Mouse (Mus musculus): ENCODE results near the gene Ptgdr. TPM values are rescaled to one million over a fixed set of nuclear protein-coding genes. Genes with fewer than 3 reads are reported as not detected.
"Not testable (repeated sequence)": the region's sequence is repeated elsewhere in the genome, so short reads cannot be mapped to it uniquely, and the experiment has no call there.

Ptgdr gene
- polyA plus RNA-seq, 2 experiments, result not detected

GRCm38 (mm10) chr14:44850637-44851036, 8.5 kb downstream of the Ptgdr start:
- WGBS (ENCODE audit: insufficient replicate concordance), result 9% methylated on average over 3 of the region's 3 CpGs
- H3K4me1 ChIP-seq (replicated peaks; ENCODE audit: control insufficient read depth in 2 of 2, insufficient read depth in 2 of 2, low read length in 1 of 2); H3K4me2 ChIP-seq (ENCODE audit: low read depth); H3K9ac ChIP-seq (replicated peaks); H3K36me3 ChIP-seq (replicated peaks; ENCODE audit: control insufficient read depth, insufficient read depth, low read depth); H3K4me3 ChIP-seq (ENCODE audit: insufficient read depth in 1 of 2, low read depth in 2 of 2, low read length in 2 of 2); H3K27ac ChIP-seq; H3K9me3 ChIP-seq (ENCODE audit: control insufficient read depth, low read length); H3K27me3 ChIP-seq (ENCODE audit: control insufficient read depth, insufficient read depth, low read length); DNase-seq (ENCODE audit: low read depth in 3 of 3, low spot score in 3 of 3); ATAC-seq (ENCODE audit: insufficient read depth): not testable (repeated sequence)
- peak; percentile 25; the same call in 1 of the 2 replicates for TF ChIP-seq CTCF (IDR thresholded peaks at IDR 0.05; ENCODE audit: low read depth)

GRCm38 (mm10) chr14:44847740-44848139, 11.4 kb downstream of the Ptgdr start:
- H3K4me3 ChIP-seq (ENCODE audit: insufficient read depth in 1 of 2, low read depth in 2 of 2, low read length in 2 of 2), result no peak overlapping the region
- DNase-seq (ENCODE audit: low read depth in 3 of 3, low spot score in 3 of 3), result no peak
- H3K4me1 ChIP-seq (replicated peaks; ENCODE audit: control insufficient read depth in 2 of 2, insufficient read depth in 2 of 2, low read length in 1 of 2), result no peaks in the 10 kb centered on the region
- H3K36me3 ChIP-seq (replicated peaks; ENCODE audit: control insufficient read depth, insufficient read depth, low read depth), result no peaks in the 10 kb centered on the region
- ATAC-seq (ENCODE audit: insufficient read depth), result no peak
- 41% methylated on average over 2 of the region's 2 CpGs for WGBS (ENCODE audit: insufficient replicate concordance)
- H3K9ac ChIP-seq (replicated peaks), result no peak overlapping the region
- TF ChIP-seq CTCF (IDR thresholded peaks at IDR 0.05; ENCODE audit: low read depth) (no peak), EP300 (IDR thresholded peaks at IDR 0.05; ENCODE audit: low read depth) (no peak)
- no peaks in the 10 kb centered on the region for H3K9me3 ChIP-seq (ENCODE audit: control insufficient read depth, low read length)
- no peaks in the 10 kb centered on the region for H3K27me3 ChIP-seq (ENCODE audit: control insufficient read depth, insufficient read depth, low read length)
- no peak overlapping the region for H3K4me2 ChIP-seq (ENCODE audit: low read depth)
- H3K27ac ChIP-seq, result no peak overlapping the region

- DNase-seq (ENCODE audit: low read depth in 3 of 3, low spot score in 3 of 3) (no peak), ATAC-seq (ENCODE audit: insufficient read depth) (no peak)
- Histone ChIP-seq H3K9me3 (ENCODE audit: control insufficient read depth, low read length) (no peaks in the 10 kb centered on the region), H3K36me3 (replicated peaks; ENCODE audit: control insufficient read depth, insufficient read depth, low read depth) (no peaks in the 10 kb centered on the region), H3K4me3 (ENCODE audit: insufficient read depth in 1 of 2, low read depth in 2 of 2, low read length in 2 of 2) (no peak overlapping the region), H3K4me1 (replicated peaks; ENCODE audit: control insufficient read depth in 2 of 2, insufficient read depth in 2 of 2, low read length in 1 of 2) (no peaks in the 10 kb centered on the region), H3K9ac (replicated peaks) (no peak overlapping the region), H3K27me3 (ENCODE audit: control insufficient read depth, insufficient read depth, low read length) (no peaks in the 10 kb centered on the region), H3K4me2 (ENCODE audit: low read depth) (no peak overlapping the region), H3K27ac (no peak overlapping the region)
- no peak for TF ChIP-seq EP300 (IDR thresholded peaks at IDR 0.05; ENCODE audit: low read depth)
- TF ChIP-seq CTCF (IDR thresholded peaks at IDR 0.05; ENCODE audit: low read depth), result no peak
- WGBS (ENCODE audit: insufficient replicate concordance), result 54% methylated on average over 6 of the region's 6 CpGs
These were observed 12.5 kb downstream of the Ptgdr start for GRCm38 (mm10) chr14:44846558-44847263.

- Histone ChIP-seq H3K36me3 (replicated peaks; ENCODE audit: control insufficient read depth, insufficient read depth, low read depth) (no peaks in the 10 kb centered on the region), H3K4me2 (ENCODE audit: low read depth) (no peak overlapping the region), H3K27me3 (ENCODE audit: control insufficient read depth, insufficient read depth, low read length) (no peaks in the 10 kb centered on the region), H3K9ac (replicated peaks) (no peak overlapping the region), H3K9me3 (ENCODE audit: control insufficient read depth, low read length) (no peaks in the 10 kb centered on the region), H3K4me3 (ENCODE audit: insufficient read depth in 1 of 2, low read depth in 2 of 2, low read length in 2 of 2) (no peak overlapping the region), H3K4me1 (replicated peaks; ENCODE audit: control insufficient read depth in 2 of 2, insufficient read depth in 2 of 2, low read length in 1 of 2) (no peaks in the 10 kb centered on the region), H3K27ac (no peak overlapping the region)
- no peak for TF ChIP-seq EP300 (IDR thresholded peaks at IDR 0.05; ENCODE audit: low read depth)
- ATAC-seq (ENCODE audit: insufficient read depth), result no peak
- 32% methylated on average over 15 of the region's 15 CpGs for WGBS (ENCODE audit: insufficient replicate concordance)
- DNase-seq (ENCODE audit: low read depth in 3 of 3, low spot score in 3 of 3), result no peak
These were observed 15.1 kb downstream of the Ptgdr start for GRCm38 (mm10) chr14:44843768-44844755.

GRCm38 (mm10) chr14:44838685-44839084, 20.5 kb downstream of the Ptgdr start:
- no peak overlapping the region for H3K27ac ChIP-seq
- no peak overlapping the region for H3K9ac ChIP-seq (replicated peaks)
- H3K9me3 ChIP-seq (ENCODE audit: control insufficient read depth, low read length), result no peaks in the 10 kb centered on the region
- 32% methylated on average over 1 of the region's 1 CpGs for WGBS (ENCODE audit: insufficient replicate concordance)
- no peak overlapping the region for H3K4me3 ChIP-seq (ENCODE audit: insufficient read depth in 1 of 2, low read depth in 2 of 2, low read length in 2 of 2)
- TF ChIP-seq CTCF (IDR thresholded peaks at IDR 0.05; ENCODE audit: low read depth), result no peak
- no peak for TF ChIP-seq EP300 (IDR thresholded peaks at IDR 0.05; ENCODE audit: low read depth)
- no peak overlapping the region for H3K4me2 ChIP-seq (ENCODE audit: low read depth)
- no peak for DNase-seq (ENCODE audit: low read depth in 3 of 3, low spot score in 3 of 3)
- no peaks in the 10 kb centered on the region for H3K36me3 ChIP-seq (replicated peaks; ENCODE audit: control insufficient read depth, insufficient read depth, low read depth)
- H3K4me1 ChIP-seq (replicated peaks; ENCODE audit: control insufficient read depth in 2 of 2, insufficient read depth in 2 of 2, low read length in 1 of 2), result no peaks in the 10 kb centered on the region
- H3K27me3 ChIP-seq (ENCODE audit: control insufficient read depth, insufficient read depth, low read length), result no peaks in the 10 kb centered on the region
- no peak for ATAC-seq (ENCODE audit: insufficient read depth)

Data from liver, embryonic 14.5 days (tissue).